In genomic region chr4:114946416-114946815, GRCm38 (mm10) we compare ENCODE assay signal across 26 mouse cellular contexts. TPM values are rescaled to one million over a fixed set of nuclear protein-coding genes. Genes with fewer than 3 reads are reported as not detected.
DNase-seq lines count a peak whose midpoint lies in the region; ATAC-seq and TF ChIP-seq lines count a peak whose summit lies in the region.
"Had no signal": no experiment of that assay in that cellular context is flagged by ENCODE, and none has a peak within 500 bp of the region (broad histone marks: within the 10 kb centered on the region; RNA-seq: fewer than 3 reads in every experiment).

No protein-coding gene starts in this region.

- no peaks in the 10 kb centered on the region for H3K4me1 ChIP-seq in liver, postnatal 0 days (ENCODE audit: insufficient read depth)
- no peaks in the 10 kb centered on the region for H3K4me1 ChIP-seq in liver, embryonic 12.5 days
- peaks cover 3% of the 10 kb centered on the region; the same call in 1 of the 2 replicates for H3K4me1 ChIP-seq in midbrain, embryonic 13.5 days (replicated peaks)
- no peaks in the 10 kb centered on the region for H3K4me1 ChIP-seq in midbrain, embryonic 15.5 days

- H3K9ac ChIP-seq in liver, postnatal 0 days (replicated peaks) = no peak overlapping the region
- H3K9ac ChIP-seq in liver, embryonic 12.5 days = no peak overlapping the region
- no peak overlapping the region for H3K9ac ChIP-seq in midbrain, embryonic 13.5 days (replicated peaks)
- no peak overlapping the region for H3K9ac ChIP-seq in midbrain, embryonic 15.5 days
- H3K9ac ChIP-seq: embryonic facial prominence, embryonic 13.5 days; embryonic facial prominence, embryonic 15.5 days had no signal

- no peak for ATAC-seq in liver, postnatal 0 days
- ATAC-seq in liver, embryonic 12.5 days = no peak
- peak; percentile 22; the same call in 1 of the 2 replicates for ATAC-seq in midbrain, embryonic 13.5 days
- ATAC-seq in midbrain, embryonic 15.5 days (replicated peaks) = no peak

- H3K36me3 ChIP-seq in liver, postnatal 0 days (replicated peaks; ENCODE audit: insufficient read depth, low read length) = no peaks in the 10 kb centered on the region
- no peaks in the 10 kb centered on the region for H3K36me3 ChIP-seq in liver, embryonic 12.5 days
- no peaks in the 10 kb centered on the region for H3K36me3 ChIP-seq in midbrain, embryonic 13.5 days
- H3K36me3 ChIP-seq in midbrain, embryonic 15.5 days (replicated peaks) = no peaks in the 10 kb centered on the region
- H3K36me3 ChIP-seq: embryonic facial prominence, embryonic 13.5 days; embryonic facial prominence, embryonic 15.5 days had no signal

- WGBS in liver, postnatal 0 days (ENCODE audit: insufficient replicate concordance) = 69% methylated on average over 4 of the region's 4 CpGs
- 59% methylated on average over 4 of the region's 4 CpGs for WGBS in liver, embryonic 12.5 days (ENCODE audit: insufficient replicate concordance)
- 83% methylated on average over 4 of the region's 4 CpGs for WGBS in midbrain, embryonic 13.5 days
- 89% methylated on average over 4 of the region's 4 CpGs for WGBS in midbrain, embryonic 15.5 days

- no peaks in the 10 kb centered on the region for H3K9me3 ChIP-seq in liver, postnatal 0 days (ENCODE audit: low read length)
- no peaks in the 10 kb centered on the region for H3K9me3 ChIP-seq in liver, embryonic 12.5 days (replicated peaks)
- no peaks in the 10 kb centered on the region for H3K9me3 ChIP-seq in midbrain, embryonic 13.5 days
- no peaks in the 10 kb centered on the region for H3K9me3 ChIP-seq in midbrain, embryonic 15.5 days
- H3K9me3 ChIP-seq: embryonic facial prominence, embryonic 13.5 days; embryonic facial prominence, embryonic 15.5 days had no signal

- TF ChIP-seq CTCF in liver, postnatal 0 days (IDR thresholded peaks at IDR 0.05; ENCODE audit: low read depth) = no peak

- no peak overlapping the region for H3K4me3 ChIP-seq in liver, postnatal 0 days (ENCODE audit: low read depth, low read length)
- no peak overlapping the region for H3K4me3 ChIP-seq in liver, embryonic 12.5 days
- H3K4me3 ChIP-seq in midbrain, embryonic 13.5 days (replicated peaks) = no peak overlapping the region
- H3K4me3 ChIP-seq in midbrain, embryonic 15.5 days = no peak overlapping the region
- H3K4me3 ChIP-seq: embryonic facial prominence, embryonic 13.5 days; embryonic facial prominence, embryonic 15.5 days; erythroblast, embryonic 14.5 days had no signal

- H3K4me2 ChIP-seq in liver, postnatal 0 days (ENCODE audit: low read depth, low read length) = no peak overlapping the region
- no peak overlapping the region for H3K4me2 ChIP-seq in liver, embryonic 12.5 days
- no peak overlapping the region for H3K4me2 ChIP-seq in midbrain, embryonic 13.5 days (replicated peaks)
- H3K4me2 ChIP-seq in midbrain, embryonic 15.5 days = no peak overlapping the region
- H3K4me2 ChIP-seq: embryonic facial prominence, embryonic 13.5 days; embryonic facial prominence, embryonic 15.5 days had no signal

- H3K27ac ChIP-seq in liver, postnatal 0 days (ENCODE audit: low read depth) = no peak overlapping the region
- H3K27ac ChIP-seq in liver, embryonic 12.5 days = no peak overlapping the region
- no peak overlapping the region for H3K27ac ChIP-seq in midbrain, embryonic 13.5 days
- H3K27ac ChIP-seq in midbrain, embryonic 15.5 days = no peak overlapping the region
- H3K27ac ChIP-seq: embryonic facial prominence, embryonic 13.5 days; embryonic facial prominence, embryonic 15.5 days had no signal

- no peak for TF ChIP-seq EP300 in liver, postnatal 0 days (IDR thresholded peaks at IDR 0.05; ENCODE audit: low read depth)

- 0 out of 2 replicates have a peak, but pooled peaks cover 3% of the 10 kb centered on the region for H3K27me3 ChIP-seq in liver, postnatal 0 days (ENCODE audit: insufficient read depth, low read length)
- H3K27me3 ChIP-seq in liver, embryonic 12.5 days (replicated peaks) = peaks cover 59% of the 10 kb centered on the region
- H3K27me3 ChIP-seq in midbrain, embryonic 13.5 days = peaks cover 23% of the 10 kb centered on the region
- peaks cover 6% of the 10 kb centered on the region for H3K27me3 ChIP-seq in midbrain, embryonic 15.5 days (replicated peaks)

- peak; percentile 58 for DNase-seq in heart, adult 11 months
- DNase-seq in heart, postnatal 4 days = no peak
- peak; percentile 6 for DNase-seq in liver, postnatal 0 days
- DNase-seq: adrenal gland, adult 2 months; adrenal gland, postnatal 10 days; adrenal gland, postnatal 25 days; cerebellum, adult 11 months; cerebellum, adult 18-20 months; cerebellum, adult 8-10 months; cerebellum, adult 9-11 months; cerebellum, postnatal 14 days; cerebellum, postnatal 36 days; embryo, embryonic 11 days had no signal

RNA-seq across cellular contexts. Expression of gene Foxe3, which starts 20.6 kb away (rescaled TPM):
- not detected for total RNA-seq in heart, postnatal 4 days (2021)
- polyA plus RNA-seq in liver, postnatal 0 days (2015; fragmentation: Nextera tagmentation; extraction: Ambion mirVana) = not detected in 2 replicates
- not detected in 2 replicates for polyA plus RNA-seq in liver, embryonic 12.5 days (2016; fragmentation: Nextera tagmentation; extraction: Ambion mirVana)
- polyA plus RNA-seq in midbrain, embryonic 13.5 days (2015; fragmentation: Nextera tagmentation; extraction: Ambion mirVana) = not detected in 2 replicates
- polyA plus RNA-seq in midbrain, embryonic 15.5 days (2015; fragmentation: Nextera tagmentation; extraction: Ambion mirVana) = 0.27 and 0.34 TPM in 2 replicates
- total RNA-seq: adrenal gland, adult 2 months; adrenal gland, postnatal 10 days; adrenal gland, postnatal 25 days; adrenal gland, postnatal 4 days; common myeloid progenitor, adult 5-6 weeks; ES-E14; MEL had no signal
- polyA plus RNA-seq: C2C12; embryonic facial prominence, embryonic 13.5 days; embryonic facial prominence, embryonic 15.5 days; erythroblast, embryonic 14.5 days; forebrain, embryonic 14.5 days; forebrain, embryonic 16.5 days had no signal

RNA-seq across cellular contexts. Expression of gene Foxd2, which starts 37.7 kb away (rescaled TPM):
- total RNA-seq in heart, postnatal 4 days (2021) = under 1 TPM; 0.45 to 0.59 TPM
- not detected in 2 replicates for polyA plus RNA-seq in liver, postnatal 0 days (2015; fragmentation: Nextera tagmentation; extraction: Ambion mirVana)
- 0.11 and 0.16 TPM in 2 replicates for polyA plus RNA-seq in liver, embryonic 12.5 days (2016; fragmentation: Nextera tagmentation; extraction: Ambion mirVana)
- polyA plus RNA-seq in midbrain, embryonic 13.5 days (2015; fragmentation: Nextera tagmentation; extraction: Ambion mirVana) = 0.41 and 0.50 TPM in 2 replicates
- 0.46 and 0.88 TPM in 2 replicates for polyA plus RNA-seq in midbrain, embryonic 15.5 days (2015; fragmentation: Nextera tagmentation; extraction: Ambion mirVana)

RNA-seq across cellular contexts. Expression of gene Cmpk1, which starts 40.6 kb away (rescaled TPM):
- total RNA-seq in heart, postnatal 4 days (2021) = 10 to 100 TPM; 52.1 to 56.5 TPM
- 59.9 and 67.8 TPM in 2 replicates for polyA plus RNA-seq in liver, postnatal 0 days (2015; fragmentation: Nextera tagmentation; extraction: Ambion mirVana)
- polyA plus RNA-seq in liver, embryonic 12.5 days (2016; fragmentation: Nextera tagmentation; extraction: Ambion mirVana) = 71.5 and 75.6 TPM in 2 replicates
- 163 TPM in 2 replicates for polyA plus RNA-seq in midbrain, embryonic 13.5 days (2015; fragmentation: Nextera tagmentation; extraction: Ambion mirVana)
- polyA plus RNA-seq in midbrain, embryonic 15.5 days (2015; fragmentation: Nextera tagmentation; extraction: Ambion mirVana) = 166 and 187 TPM in 2 replicates

RNA-seq across cellular contexts. Expression of gene Stil, which starts 53.5 kb away (rescaled TPM):
- 10 to 100 TPM; 10.4 to 12.6 TPM for total RNA-seq in heart, postnatal 4 days (2021)
- polyA plus RNA-seq in liver, postnatal 0 days (2015; fragmentation: Nextera tagmentation; extraction: Ambion mirVana) = 3.3 and 3.4 TPM in 2 replicates
- 14.2 and 16.2 TPM in 2 replicates for polyA plus RNA-seq in liver, embryonic 12.5 days (2016; fragmentation: Nextera tagmentation; extraction: Ambion mirVana)
- polyA plus RNA-seq in midbrain, embryonic 13.5 days (2015; fragmentation: Nextera tagmentation; extraction: Ambion mirVana) = 4.7 and 5.7 TPM in 2 replicates
- polyA plus RNA-seq in midbrain, embryonic 15.5 days (2015; fragmentation: Nextera tagmentation; extraction: Ambion mirVana) = 1.8 and 2.6 TPM in 2 replicates
